15 mouse cellular contexts compared by ENCODE assay signal in genomic region chr1:193125835-193126234, GRCm38 (mm10). TPM values are rescaled to one million over a fixed set of nuclear protein-coding genes. Genes with fewer than 3 reads are reported as not detected.
DNase-seq lines count a peak whose midpoint lies in the region; ATAC-seq and TF ChIP-seq lines count a peak whose summit lies in the region.
"Had no signal": no experiment of that assay in that cellular context is flagged by ENCODE, and none has a peak within 500 bp of the region (broad histone marks: within the 10 kb centered on the region; RNA-seq: fewer than 3 reads in every experiment).

No protein-coding gene starts in this region.

- peak; percentile 54 for TF ChIP-seq CTCF in left cerebral cortex, adult 2 months (IDR thresholded peaks at IDR 0.05)

- H3K4me2 ChIP-seq in forebrain, embryonic 14.5 days (ENCODE audit: low read length) = no peak overlapping the region
- H3K4me2 ChIP-seq: hindbrain, embryonic 14.5 days; midbrain, embryonic 12.5 days had no signal

- H3K9me3 ChIP-seq in forebrain, embryonic 14.5 days (replicated peaks; ENCODE audit: control insufficient read depth, low read length) = no peaks in the 10 kb centered on the region
- H3K9me3 ChIP-seq in forebrain, embryonic 10.5 days = no peaks in the 10 kb centered on the region
- H3K9me3 ChIP-seq: midbrain, embryonic 12.5 days had no signal

- peak; percentile 59 for DNase-seq in forebrain, embryonic 14.5 days (ENCODE audit: low spot score)
- no peak for DNase-seq in forebrain, embryonic 10.5 days (ENCODE audit: extremely low spot score, low spot score)
- DNase-seq in left cerebral cortex, adult 2 months (ENCODE audit: extremely low spot score in 1 of 2, low spot score in 2 of 2) = no peak
- no peak for DNase-seq in left cerebral cortex, postnatal 4 days
- DNase-seq in 3T3-L1 (ENCODE audit: low read depth, low spot score) (peak; percentile 81), adipocyte (ENCODE audit: low spot score) (peak; percentile 73)
- DNase-seq in adrenal gland, postnatal 14 days = no peak
- DNase-seq: cerebellum, adult 9-11 months; gastrocnemius, postnatal 10 days; kidney, postnatal 10 days; lung, postnatal 10 days; thymus, postnatal 14 days had no signal

- H3K4me1 ChIP-seq in forebrain, embryonic 14.5 days (ENCODE audit: control insufficient read depth, insufficient read depth, low read length) = peaks cover 10% of the 10 kb centered on the region
- peaks cover 14% of the 10 kb centered on the region for H3K4me1 ChIP-seq in forebrain, embryonic 10.5 days

- no peaks in the 10 kb centered on the region for H3K27me3 ChIP-seq in forebrain, embryonic 14.5 days (replicated peaks; ENCODE audit: control insufficient read depth, insufficient read depth, low read length)
- no peaks in the 10 kb centered on the region for H3K27me3 ChIP-seq in forebrain, embryonic 10.5 days (ENCODE audit: poor library complexity, severe bottlenecking)
- H3K27me3 ChIP-seq: midbrain, embryonic 12.5 days had no signal

- no peak for ATAC-seq in forebrain, embryonic 14.5 days
- ATAC-seq in monocyte, adult 5-6 weeks (replicated peaks; ENCODE audit: insufficient number of reproducible peaks, low FRiP score, low TSS enrichment, poor library complexity, severe bottlenecking) = no peak

- intact Hi-C loops in left cerebral cortex, adult 2 months (cut with DNase I) = loop anchor here (5.0 to 10.0 kb wide), 3 partner anchors 89 to 344 kb away; partner anchors contain the start of gene Syt14
- intact Hi-C loops in left cerebral cortex, postnatal 4 days (cut with DNase I) = loop anchor here (10.0 kb wide), 3 partner anchors 341 to 941 kb away; no protein-coding TSS in a partner anchor

- H3K4me3 ChIP-seq in forebrain, embryonic 14.5 days (ENCODE audit: low read depth, low read length) = no peak overlapping the region
- H3K4me3 ChIP-seq in forebrain, embryonic 10.5 days = no peak overlapping the region
- no peak overlapping the region for H3K4me3 ChIP-seq in left cerebral cortex, adult 2 months
- H3K4me3 ChIP-seq: midbrain, embryonic 12.5 days had no signal

- WGBS in forebrain, embryonic 14.5 days = 79% methylated on average over 4 of the region's 4 CpGs
- WGBS in forebrain, embryonic 10.5 days = 84% methylated on average over 4 of the region's 4 CpGs

- H3K27ac ChIP-seq in forebrain, embryonic 14.5 days (ENCODE audit: low read depth, low read length) = no peak overlapping the region
- H3K27ac ChIP-seq in forebrain, embryonic 10.5 days = no peak overlapping the region
- H3K27ac ChIP-seq in left cerebral cortex, adult 2 months = no peak overlapping the region
- H3K27ac ChIP-seq: hindbrain, embryonic 14.5 days; midbrain, embryonic 12.5 days had no signal

- H3K9ac ChIP-seq in forebrain, embryonic 14.5 days (ENCODE audit: low read length) = no peak overlapping the region
- H3K9ac ChIP-seq: hindbrain, embryonic 14.5 days; midbrain, embryonic 12.5 days had no signal

- H3K36me3 ChIP-seq in forebrain, embryonic 14.5 days (ENCODE audit: control insufficient read depth, insufficient read depth, low read length) = peaks cover 65% of the 10 kb centered on the region
- H3K36me3 ChIP-seq in forebrain, embryonic 10.5 days (replicated peaks) = peaks cover 74% of the 10 kb centered on the region

RNA-seq across cellular contexts. Expression of gene Diexf, which starts 4.2 kb away (rescaled TPM):
- 9.6 and 10.6 TPM in 2 replicates for polyA plus RNA-seq in forebrain, embryonic 14.5 days (2014; fragmentation: Nextera tagmentation; extraction: Ambion mirVana)
- polyA plus RNA-seq in forebrain, embryonic 10.5 days (2016; fragmentation: Nextera tagmentation; extraction: Ambion mirVana) = 10.2 TPM in 2 replicates
- total RNA-seq in left cerebral cortex, adult 2 months (2021) = 10 to 100 TPM; 20.9 to 25.5 TPM
- 10 to 100 TPM; 26.5 to 28.6 TPM for total RNA-seq in left cerebral cortex, postnatal 4 days (2021)
- total RNA-seq in adrenal gland, postnatal 14 days (2021) = 18.9 and 19.5 TPM in 2 replicates
- 19.6 to 30.8 TPM (median 24.0 TPM) in 3 replicates for total RNA-seq in monocyte, adult 5-6 weeks (2017)

RNA-seq across cellular contexts. Expression of gene Irf6, which starts 27.1 kb away (rescaled TPM):
- polyA plus RNA-seq in forebrain, embryonic 14.5 days (2014; fragmentation: Nextera tagmentation; extraction: Ambion mirVana) = 0.35 and 0.60 TPM in 2 replicates
- 3.8 and 3.9 TPM in 2 replicates for polyA plus RNA-seq in forebrain, embryonic 10.5 days (2016; fragmentation: Nextera tagmentation; extraction: Ambion mirVana)
- total RNA-seq in left cerebral cortex, adult 2 months (2021) = 1 to 10 TPM in 1 of 2 experiments, under 1 TPM in 1; 0.68 to 1.1 TPM
- total RNA-seq in left cerebral cortex, postnatal 4 days (2021) = 1 to 10 TPM in 1 of 2 experiments, under 1 TPM in 1; 0.79 to 1.1 TPM
- 1.1 and 2.9 TPM in 2 replicates for total RNA-seq in adrenal gland, postnatal 14 days (2021)
- total RNA-seq in monocyte, adult 5-6 weeks (2017) = 0.29 TPM in 1 of 3 replicates, not detected in the others

RNA-seq across cellular contexts. Expression of gene A130010J15Rik, which starts 42.0 kb away (rescaled TPM):
- polyA plus RNA-seq in forebrain, embryonic 14.5 days (2014; fragmentation: Nextera tagmentation; extraction: Ambion mirVana) = 13.3 and 14.6 TPM in 2 replicates
- 17.0 and 18.1 TPM in 2 replicates for polyA plus RNA-seq in forebrain, embryonic 10.5 days (2016; fragmentation: Nextera tagmentation; extraction: Ambion mirVana)
- total RNA-seq in left cerebral cortex, adult 2 months (2021) = 1 to 10 TPM; 3.4 to 3.5 TPM
- total RNA-seq in left cerebral cortex, postnatal 4 days (2021) = 1 to 10 TPM; 6.8 to 7.8 TPM
- 2.8 and 5.4 TPM in 2 replicates for total RNA-seq in adrenal gland, postnatal 14 days (2021)
- 6.1 to 15.4 TPM (median 10.2 TPM) in 3 replicates for total RNA-seq in monocyte, adult 5-6 weeks (2017)

Comparison
In these comparisons a context has a peak if more than half of its experiments do, and no peak if none do; other contexts are left out.
1. DNase-seq: peak in forebrain, embryonic 14.5 days (single experiment), 3T3-L1 (single experiment) and adipocyte (single experiment); none in forebrain, embryonic 10.5 days (single experiment), left cerebral cortex, adult 2 months (0 of 2), left cerebral cortex, postnatal 4 days (single experiment) and adrenal gland, postnatal 14 days (single experiment).